Mouse (Mus musculus) urinary bladder, adult 2 months (tissue): ENCODE measurements around the gene Camk1d. TPM values are rescaled to one million over a fixed set of nuclear protein-coding genes. Genes with fewer than 3 reads are reported as not detected.
"Not testable (repeated sequence)": the region's sequence is repeated elsewhere in the genome, so short reads cannot be mapped to it uniquely, and the experiment has no call there.

Source experiments
- DNase-seq: peaks from one replicate; pipeline ENCODE4 v3.0.0; 2022; ENCODE audit warnings: low spot score
- polyA plus RNA-seq: library from polyadenylated mRNA; depleted of rRNA; stranded (reverse); fragments of >200 nt; gene quantifications from 2 replicates; pipeline ENCODE4 v1.2.3, GENCODE M21; 2012

Gene Camk1d
- polyA plus RNA-seq, 1 experiment = 6.2 TPM

DNA sequence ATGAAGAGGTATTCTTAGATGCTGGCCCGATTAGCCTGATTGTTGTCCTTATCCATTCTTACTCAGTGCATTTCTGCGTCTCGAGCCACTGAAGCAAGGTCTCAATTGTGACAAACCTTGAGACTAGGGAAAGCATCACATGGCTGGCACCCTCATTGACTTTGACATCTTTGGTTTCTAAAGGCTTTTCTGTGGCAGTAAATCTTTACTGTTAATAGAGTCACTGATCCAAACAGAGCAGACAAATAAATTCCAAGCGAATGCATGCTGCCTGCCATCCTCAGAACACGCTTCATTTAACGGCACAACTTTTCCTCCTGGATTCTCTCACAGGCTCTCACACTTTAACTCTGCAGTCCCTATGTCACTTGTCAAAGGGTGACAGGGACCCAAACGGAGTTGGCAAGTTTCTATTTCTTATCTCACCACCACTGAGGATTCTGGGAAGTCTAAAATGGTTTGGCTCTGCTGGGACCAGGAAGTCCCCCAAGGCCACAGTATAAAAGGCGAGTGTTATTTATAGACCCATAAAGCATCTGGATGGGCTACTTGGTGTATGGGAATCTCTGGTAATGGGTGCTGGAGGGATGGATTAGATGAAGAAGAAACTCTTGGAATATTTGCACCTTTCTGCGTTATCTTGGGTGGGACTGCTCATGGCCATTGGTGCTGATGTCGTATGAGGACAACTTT lies 141.9 kb downstream of the Camk1d start:
- no peak for DNase-seq

DNA sequence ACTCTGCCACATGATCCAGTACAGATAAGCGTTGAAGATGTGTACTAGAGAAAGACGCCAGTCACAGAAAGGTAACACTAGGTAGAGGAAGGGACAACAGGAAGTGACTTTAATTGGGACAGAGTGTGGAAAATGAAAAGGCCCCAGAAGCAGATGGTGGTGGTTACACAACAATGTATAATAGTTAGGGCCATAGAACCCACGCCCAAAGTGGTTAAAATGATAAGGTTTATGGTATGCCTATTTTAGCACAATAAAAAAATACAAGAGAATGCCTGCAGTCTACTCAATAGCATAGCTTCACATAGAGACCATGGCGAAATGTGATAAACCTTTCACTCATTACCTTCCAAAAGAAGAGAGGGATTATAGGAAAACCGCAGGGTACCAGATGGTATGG lies 147.7 kb downstream of the Camk1d start:
- DNase-seq = no peak

DNA sequence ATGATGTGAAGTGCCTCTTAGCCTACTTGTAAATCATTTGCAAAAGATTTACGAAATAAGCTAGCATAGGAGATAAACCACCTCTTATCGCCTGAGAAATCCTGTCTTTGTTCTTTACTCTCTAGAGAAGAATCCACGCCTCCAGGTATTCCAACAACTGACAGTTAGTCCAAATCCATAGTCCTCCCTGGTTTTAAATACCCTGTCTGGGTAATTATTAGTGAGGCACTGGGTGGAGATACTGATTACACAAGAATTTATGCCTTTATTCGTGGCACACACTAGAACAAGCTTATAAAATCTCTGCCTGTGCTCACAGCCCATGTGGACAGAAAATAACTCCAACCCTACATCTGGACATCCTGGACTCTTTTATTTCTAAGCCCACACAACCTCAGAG lies 150.6 kb downstream of the Camk1d start:
- no peak for DNase-seq

DNA sequence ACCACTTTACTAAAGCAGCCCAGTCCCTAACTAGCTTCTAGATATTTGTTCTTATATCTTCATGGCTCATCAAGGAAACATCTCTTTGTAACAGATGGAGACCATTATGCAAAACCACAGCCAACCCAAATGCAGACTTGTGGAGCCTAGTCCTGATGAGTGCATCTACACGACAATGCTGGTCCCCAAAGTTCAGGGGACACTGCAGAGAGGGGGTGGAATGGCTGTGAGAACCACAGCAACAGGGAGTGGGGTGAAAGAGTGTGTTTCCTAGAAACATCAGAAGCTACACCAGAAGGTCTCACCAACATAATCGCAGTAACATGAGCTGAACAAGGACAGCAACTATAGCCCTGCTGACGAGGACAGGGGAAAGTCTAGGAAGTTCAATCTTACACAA lies 152.9 kb downstream of the Camk1d start:
- no peak for DNase-seq

DNA sequence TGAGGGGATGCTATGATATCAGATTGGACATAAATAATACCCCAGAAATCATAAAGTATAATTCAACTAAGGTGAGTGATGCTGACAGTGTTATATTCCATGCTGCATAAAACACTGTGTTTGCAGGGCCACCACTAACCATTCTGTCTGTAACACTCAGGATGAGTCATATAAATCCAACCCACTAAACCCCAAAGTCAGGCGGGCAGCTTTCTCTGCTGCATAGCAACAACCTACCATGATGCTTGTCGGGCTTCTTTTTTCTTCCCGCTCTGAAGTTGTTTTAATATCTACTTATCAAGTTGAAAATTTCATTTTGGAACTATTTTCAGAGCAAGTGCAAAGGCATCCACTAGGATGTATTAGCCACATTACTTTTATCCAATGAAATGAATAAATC lies 161.1 kb downstream of the Camk1d start:
- DNase-seq = no peak

DNA sequence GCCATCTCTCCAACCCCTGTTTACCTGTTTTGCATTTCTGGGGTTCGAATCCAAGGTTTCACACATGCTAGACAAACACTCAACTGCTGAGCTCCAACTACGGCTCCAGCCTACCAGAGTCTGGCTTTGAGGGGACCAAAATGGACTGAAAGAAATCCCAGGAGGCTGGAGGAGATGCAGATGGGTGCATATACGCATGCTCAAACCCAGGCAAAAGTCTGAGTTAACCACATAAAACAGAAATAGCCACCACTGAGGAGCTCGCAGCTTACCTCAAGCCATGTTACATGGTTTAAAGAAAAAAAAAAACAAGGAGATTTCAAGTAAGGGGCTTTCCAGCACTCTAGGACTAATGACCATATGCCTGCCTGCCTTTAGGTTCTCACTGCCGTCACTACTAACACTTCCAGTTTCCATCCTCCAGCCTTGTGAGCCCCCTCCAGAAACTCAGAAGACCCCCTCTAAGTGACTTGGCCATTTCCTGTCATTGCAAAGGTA lies 162.5 kb downstream of the Camk1d start:
- no peak for DNase-seq

DNA sequence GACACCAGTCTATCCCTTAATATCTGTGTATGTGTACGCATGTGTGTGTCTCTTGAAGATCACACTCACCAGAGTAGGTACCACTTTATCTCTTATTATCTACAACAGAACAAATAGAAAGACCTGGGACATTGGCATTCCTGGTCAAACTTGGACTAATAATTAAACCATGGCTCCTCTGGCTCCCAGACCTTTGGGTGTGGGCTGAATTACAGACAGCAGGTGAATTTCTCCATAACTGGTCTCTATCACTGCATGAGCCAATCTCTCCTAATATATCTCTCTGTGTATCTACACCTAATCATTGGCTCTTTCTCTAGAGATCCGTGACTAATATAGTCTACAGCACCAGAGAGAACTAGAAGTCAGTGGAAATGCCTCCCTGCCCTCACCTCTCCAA lies 165.0 kb downstream of the Camk1d start:
- no peak for DNase-seq

DNA sequence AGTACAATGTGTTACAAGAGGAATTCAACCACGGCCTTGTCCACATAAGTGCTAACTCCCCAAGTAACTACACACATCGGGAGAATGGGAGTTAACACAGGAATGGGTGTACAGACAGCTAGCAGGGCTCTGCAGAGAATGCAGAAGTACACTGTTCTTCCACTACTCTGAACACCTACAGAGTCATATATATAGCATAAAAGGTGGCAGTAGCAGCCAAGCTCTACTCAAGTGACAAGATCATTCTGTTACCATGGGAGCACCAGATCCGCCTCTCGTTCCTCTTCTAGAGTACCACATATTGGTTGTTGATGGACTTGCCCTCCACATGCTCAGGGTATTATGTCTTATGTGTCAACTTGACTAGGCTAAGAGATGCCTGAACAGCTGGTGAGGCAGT lies 165.4 kb downstream of the Camk1d start:
- no peak for DNase-seq

DNA sequence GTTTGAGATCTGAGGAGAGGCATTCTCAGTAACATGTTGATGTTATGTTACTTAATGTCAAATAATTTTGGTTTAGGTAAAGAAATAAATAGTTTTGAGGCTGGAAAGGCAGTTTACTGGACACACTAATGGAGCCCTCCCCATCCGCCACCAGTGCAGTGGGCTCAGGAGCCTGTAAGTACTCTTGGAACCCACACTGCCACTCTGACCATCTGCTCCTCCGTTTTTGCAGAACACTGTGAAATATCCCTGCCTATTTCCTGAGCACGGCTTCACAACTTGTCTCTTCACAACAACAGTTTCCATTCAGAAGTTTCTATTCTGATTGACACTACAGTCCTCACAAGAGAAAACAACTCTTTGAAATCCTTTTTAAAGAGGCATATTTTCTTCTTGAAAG lies 173.4 kb downstream of the Camk1d start:
- no peak for DNase-seq

DNA sequence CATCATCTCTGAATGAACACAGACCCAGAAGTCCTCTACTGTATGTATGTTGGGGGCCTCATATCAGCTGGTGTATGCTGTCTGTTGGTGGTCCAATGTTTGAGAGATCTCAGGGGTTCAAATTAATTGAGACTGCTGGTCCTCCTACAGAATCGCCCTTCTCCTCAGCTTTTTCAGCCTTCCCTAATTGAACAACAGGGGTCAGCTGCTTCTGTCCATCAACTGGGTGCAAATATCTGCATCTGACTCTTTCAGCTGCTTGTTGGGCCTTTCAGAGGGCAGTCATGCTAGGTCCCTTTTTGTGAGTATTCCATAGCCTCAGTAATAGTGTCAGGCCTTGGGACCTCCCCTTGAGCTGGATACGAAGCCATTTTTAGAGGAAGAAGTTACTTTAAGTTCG lies 174.4 kb downstream of the Camk1d start:
- DNase-seq = not testable (repeated sequence)

DNA sequence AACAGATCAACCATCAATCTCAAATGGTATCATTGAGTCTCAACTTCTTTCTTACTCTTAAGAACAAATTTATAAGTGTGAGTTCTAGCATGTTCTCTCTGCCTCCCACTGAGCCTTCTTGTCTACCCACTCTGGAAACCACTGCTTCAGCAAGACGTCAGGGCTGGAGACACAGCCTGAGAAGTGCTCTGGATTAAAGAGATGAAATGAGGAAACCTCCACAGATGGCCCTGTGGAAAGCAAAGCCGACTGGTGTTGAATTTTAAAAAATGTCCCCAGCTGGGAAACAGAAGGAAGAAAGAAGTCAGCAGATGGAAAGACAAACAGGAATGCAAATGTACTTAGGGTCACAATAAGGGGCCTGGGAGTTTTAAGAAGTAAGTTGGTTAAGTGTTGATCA lies 180.4 kb downstream of the Camk1d start:
- no peak for DNase-seq

DNA sequence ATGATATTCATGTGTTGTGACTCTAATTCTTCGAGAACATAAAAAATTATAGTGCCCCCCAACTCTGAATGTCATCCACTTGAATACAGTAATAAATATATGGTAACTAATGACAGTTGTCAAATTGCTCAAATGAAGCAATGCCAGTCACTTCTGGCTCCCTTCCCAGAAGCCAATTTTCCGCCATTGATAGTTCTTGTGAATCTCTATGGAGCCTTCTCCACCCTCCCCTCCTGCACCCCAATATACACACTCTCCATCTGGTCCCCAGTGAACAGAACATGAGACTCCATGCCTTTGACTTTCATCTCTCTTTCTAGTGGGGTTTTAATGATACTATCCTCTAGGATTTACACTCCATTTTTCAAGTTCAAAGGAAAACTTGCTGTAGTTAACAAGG lies 184.3 kb downstream of the Camk1d start:
- DNase-seq = no peak

DNA sequence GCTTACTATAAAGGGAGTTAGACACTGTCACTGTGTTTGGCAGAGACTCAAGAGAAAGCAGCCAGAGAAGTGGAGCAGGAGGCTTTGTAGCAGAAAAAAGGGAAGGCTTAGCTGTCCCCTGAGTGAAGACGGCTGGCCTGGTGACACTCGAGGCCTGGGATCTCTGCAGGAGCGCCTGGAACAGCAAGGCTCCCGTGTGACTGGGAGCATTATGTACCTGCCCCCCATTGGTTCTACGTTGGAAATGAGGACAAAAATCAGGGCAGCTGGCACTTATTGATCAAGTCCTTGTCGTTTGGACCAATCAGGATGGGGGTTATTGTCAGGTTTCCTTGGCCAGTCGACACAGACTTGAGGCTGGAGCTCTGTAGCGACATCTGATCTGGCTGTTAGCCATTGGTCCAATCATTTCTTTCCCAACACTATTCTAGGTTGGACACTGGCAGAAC lies 195.1 kb downstream of the Camk1d start:
- no peak for DNase-seq

DNA sequence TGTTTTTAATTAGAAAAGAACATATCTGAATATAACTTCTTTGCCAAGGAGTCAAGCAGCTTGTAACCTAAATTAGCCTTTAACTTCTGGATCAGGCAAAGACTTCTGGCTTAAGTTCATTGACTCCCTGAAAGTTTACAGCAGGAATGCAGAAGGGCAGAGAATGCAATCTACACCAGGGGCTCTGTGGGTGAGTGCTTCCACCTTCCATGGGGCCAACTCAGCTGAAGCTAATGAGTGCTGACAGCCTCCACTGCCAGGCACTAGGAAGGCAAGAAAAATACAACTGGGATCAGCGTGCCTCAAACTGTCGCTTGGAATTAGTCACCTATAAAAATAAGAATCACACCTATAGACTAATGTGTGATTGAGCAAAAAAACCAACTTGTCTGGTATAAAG lies 199.2 kb downstream of the Camk1d start:
- no peak for DNase-seq

DNA sequence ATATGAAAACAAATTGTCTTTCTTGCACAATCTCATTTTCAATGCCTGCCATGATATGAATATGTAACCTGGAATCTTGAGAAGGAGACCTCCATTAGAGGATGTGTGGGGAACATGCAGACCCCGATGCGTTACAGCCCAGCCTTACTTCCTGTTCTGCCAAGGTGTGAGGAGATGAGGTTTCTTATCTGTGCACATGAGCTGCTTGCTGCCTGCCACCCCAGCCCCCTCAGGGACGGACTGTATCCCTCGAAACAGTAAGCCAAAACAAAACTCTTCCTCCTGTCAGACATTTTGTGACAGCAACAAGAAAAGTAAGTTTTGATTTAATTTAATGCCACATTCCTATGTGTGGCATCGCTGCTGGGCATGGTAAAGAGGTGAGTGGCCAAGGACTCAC lies 200.2 kb downstream of the Camk1d start:
- DNase-seq = no peak

DNA sequence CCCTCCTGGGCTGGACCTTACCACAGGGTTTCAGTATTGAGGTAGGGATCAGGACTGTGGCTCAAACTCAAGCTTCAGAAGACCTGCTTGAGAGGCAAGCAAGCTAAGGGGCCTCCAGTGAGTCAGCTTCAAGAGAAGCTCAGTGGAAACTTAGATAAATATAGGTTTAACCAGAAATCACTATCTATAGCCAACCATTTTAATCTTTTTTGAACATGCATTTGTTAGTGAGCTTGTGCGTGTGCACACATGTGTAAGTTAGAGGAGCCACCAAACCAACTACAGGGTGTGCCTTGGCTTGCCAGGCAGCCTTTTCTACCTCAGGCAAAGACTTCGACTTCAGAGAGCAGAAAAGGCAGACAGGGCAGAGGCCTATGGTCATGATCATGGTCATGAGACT lies 200.7 kb downstream of the Camk1d start:
- no peak for DNase-seq

DNA sequence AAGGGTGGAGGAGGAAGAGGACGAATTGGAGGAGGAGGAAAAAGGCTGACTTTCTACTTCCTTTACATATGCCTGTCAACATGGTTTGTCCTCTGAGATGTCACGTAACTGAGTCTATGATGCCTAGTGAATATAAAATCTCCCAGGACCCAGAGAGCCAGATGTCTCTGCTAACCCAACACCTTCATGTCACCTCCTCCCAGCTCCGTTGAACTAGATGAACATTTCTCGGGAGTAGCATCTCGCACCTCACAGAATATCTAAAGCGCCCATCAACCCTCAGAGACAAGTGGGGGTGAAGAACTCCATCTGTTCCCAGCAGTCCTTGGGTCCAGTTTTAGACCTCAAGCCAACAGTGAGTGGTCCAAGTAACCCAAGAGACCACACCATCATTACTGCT lies 204.3 kb downstream of the Camk1d start:
- no peak for DNase-seq

DNA sequence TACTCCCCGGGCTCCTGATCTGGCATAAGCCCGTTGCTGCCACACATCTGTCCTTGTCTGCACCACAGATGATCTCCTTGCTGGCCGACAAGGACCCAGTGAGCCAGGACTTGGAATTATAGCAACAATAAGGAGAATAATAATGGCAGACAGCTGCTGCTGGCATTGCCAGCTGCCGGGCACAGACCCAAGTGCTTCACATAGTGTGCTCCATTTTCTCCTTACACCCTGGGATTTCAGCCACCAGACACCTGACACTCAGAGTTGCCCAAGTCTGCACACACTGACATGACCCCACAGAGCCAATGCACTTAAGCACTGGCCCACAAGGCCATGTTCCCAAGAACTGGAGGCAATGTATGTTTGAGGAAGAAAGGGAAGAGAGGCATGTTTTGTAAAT lies 214.7 kb downstream of the Camk1d start:
- no peak for DNase-seq

DNA sequence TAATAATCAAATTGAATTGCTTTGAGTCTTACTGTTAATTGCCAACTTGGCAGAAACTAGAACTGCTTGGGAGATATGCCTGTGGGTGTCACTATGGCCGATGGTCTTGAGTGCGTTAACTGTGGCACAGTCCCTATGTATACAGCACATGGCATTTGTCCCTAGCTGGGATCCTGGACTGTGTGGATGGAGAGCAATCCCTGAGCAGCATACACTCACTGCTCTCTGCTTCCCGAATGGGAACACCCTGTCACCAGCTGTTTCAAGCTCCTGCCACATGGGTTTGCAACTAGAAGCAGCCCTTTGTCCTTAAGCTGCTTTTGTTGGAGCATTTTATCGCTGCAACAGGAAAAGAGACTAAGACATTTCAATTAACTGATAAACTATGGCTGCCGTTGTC lies 224.4 kb downstream of the Camk1d start:
- DNase-seq = no peak

DNA sequence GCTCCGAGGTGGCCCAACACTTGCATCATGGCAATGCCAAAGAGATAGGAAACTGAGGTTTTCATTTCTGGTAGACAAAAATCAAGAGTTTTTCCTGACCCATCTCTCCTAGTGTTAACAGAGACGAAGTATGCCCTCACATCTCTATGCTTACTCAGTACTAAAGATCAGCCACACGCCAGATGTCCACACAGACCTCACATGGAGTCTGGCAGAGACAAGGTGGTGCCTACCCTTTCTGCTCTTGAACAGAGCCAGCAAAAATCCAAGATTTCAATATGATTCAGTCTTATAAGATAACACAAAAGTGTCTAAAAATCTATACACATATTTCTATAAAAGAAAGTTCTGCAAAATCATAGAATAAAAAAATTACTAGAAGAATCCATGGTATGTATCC lies 227.0 kb downstream of the Camk1d start:
- no peak for DNase-seq

DNA sequence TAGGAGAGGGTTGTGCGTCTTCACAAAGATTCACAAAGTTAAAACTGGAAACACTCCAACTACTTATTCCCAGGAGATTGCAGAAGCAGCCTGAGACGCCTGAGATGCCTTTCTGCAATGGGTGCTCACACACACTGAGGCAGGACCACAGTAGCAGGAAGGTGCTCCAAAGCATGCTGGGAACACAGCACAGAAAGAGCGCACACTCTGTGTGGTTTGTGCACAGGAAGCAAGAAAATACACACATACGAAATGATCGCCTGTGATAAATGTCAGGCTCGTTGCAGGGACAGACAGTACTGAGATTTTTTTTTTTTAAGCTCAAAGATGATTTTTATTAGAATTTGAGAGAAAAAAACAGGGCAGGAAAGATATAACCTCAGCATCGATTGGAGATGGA lies 227.7 kb downstream of the Camk1d start:
- no peak for DNase-seq

DNA sequence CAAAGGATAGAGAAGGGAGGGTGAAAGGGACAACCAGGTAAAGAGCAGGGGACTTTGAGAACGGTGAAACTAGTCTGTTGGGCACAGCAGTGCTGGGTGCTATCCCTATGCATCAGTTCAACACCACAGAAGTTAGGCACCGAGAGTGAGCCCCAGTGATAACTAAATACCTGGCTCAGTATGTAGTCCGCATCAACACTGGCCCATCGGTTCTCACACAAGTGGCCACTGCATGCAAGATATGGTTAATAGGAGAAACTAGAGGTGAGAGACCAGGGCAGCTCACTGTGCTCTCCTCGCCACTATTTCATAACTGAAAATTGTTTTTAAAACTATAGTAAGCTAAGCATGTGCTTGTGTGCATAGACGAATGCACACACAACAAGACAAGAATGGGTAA lies 228.5 kb downstream of the Camk1d start:
- DNase-seq = no peak

DNA sequence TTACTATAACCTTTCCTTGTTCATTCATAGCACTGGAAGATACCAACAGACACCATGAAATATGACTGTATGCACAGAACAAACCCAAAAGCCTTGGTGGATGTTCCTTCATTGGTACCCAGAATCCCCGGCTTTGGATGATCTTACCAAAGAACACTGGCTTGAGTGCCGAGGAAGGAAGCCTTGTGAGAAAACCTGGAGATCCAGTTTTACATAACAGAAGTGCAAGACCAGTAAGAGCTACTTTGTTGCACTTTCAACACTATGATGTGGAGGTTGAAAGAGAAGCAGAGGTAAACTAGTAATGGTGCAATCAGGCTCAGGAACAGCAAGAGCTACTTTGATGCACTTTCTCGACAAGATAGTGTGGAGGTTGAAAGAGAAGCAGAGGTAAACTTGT lies 234.4 kb downstream of the Camk1d start:
- no peak for DNase-seq

DNA sequence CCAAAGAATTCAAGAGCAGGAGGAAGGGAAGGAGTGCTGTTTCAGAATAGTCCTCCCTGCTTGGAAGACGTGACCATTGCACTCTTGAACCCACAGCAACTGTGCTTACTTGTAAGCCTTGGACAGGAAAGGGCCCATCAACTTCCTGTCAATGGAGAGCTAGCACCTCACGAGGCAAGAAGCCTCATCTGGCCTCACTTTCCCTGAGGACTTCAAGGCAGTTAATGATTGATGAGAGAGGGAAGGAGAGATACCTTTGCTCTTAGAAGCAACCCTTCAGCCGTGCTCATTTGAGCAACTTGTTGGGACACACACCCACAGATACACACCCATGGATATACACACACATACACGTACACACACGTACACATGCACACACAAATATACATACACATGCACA lies 235.6 kb downstream of the Camk1d start:
- DNase-seq = no peak
